Mouse (Mus musculus): ENCODE results near the gene Macf1.
"Not testable (repeated sequence)": the region's sequence is repeated elsewhere in the genome, so short reads cannot be mapped to it uniquely, and the experiment has no call there.

Macf1 gene

DNA sequence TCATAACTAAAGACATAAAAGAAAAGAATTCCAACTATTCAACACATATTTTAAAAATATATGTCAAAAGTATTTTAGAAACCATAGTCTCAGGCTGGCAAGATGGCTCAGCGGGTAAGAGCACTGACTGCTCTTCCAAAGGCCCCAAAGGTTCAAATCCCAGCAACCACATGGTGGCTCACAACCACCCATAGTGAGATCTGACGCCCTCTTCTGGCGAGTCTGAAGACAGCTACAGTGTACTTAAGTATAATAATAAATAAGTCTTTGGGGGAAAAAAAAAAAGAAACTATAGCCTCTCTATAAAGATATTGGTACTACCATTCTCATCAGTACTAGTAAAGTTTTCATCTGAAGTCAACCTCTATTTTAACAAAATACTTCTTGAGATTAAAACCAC lies 152.2 kb downstream of the Macf1 start:
- no peak for DNase-seq

DNA sequence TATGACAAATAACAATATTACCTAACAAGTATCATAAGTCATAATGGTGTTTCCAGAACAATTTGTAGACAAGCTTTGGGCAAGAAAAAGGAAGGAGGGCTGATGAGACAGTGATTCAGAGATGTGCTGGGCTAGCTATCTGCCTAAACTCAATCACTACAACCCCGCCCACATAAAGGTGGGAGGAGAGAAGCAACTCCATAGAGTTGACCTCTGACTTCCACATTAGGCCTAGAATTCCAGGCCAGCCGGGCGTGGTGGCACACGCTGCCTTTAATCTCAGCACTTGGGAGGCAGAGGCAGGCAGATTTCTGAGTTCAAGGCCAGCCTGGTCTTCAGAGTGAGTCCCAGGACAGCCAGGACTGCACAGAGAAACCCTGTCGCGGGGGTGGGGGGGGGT lies 153.2 kb downstream of the Macf1 start:
- DNase-seq = no peak

DNA sequence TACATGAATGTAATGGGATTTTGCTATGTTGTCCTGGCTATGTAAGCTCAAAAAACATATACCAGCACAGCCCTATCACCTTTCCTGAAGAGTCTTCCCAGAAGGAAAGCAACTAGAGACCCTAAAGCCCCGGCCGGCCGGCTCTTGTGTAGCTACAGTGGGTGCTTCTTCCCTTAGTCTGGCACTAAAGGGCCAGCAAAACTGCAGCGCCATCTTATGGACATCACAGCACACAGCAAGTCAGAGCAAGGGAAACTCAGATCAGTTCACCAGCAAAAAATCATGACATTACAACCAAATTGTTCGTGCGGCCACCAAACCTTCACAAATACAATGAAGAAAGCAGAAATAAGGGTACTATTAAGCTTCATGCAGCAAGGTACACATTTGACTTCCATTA lies 154.9 kb downstream of the Macf1 start:
- peak; percentile 47 for DNase-seq

DNA sequence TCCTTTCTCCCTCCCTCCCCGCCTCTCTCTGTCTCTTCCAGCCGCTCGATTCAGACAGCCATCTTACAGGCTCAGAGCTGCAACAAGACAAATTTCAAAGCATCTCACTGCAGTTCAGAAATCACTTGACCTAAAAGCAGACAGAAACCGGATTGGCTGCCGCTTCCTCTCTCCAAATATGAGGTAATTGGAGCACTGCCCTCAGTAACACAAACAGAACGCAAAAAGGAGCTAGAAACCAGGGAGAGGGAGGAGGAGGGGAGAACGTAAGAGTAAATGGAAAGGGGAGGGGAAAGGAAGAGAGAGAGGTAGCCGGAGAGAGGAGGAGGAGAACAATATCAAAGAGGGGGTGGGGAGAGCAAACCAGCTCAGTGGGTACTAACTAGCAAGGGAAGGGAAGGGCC lies 156.6 kb downstream of the Macf1 start:
- DNase-seq = peak; percentile 52

DNA sequence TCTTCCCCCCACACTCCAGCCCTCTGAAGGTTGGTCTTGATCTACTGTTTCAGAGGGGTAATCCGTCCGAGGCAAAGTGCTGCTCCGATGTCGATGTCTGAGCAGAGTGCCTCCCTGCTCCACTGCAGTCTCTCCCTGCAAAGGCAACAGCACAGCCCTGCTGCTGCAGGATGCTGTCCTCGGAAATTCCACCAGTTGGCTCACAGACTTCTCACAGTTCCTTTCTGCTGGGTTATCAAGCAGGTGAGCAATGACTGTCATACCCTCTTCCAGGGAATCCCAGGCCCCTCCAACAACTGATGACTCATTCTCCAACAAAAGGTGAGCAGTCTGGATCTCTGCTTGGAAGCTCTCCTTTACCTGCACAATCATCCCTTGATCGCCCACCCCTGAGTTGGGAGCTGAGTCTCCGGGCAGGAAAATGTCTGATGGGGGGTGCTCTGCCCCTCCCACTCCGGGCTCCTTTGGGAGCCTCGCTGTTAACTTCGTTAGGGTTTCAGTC lies 157.3 kb downstream of the Macf1 start:
- peak; percentile 33 for DNase-seq

DNA sequence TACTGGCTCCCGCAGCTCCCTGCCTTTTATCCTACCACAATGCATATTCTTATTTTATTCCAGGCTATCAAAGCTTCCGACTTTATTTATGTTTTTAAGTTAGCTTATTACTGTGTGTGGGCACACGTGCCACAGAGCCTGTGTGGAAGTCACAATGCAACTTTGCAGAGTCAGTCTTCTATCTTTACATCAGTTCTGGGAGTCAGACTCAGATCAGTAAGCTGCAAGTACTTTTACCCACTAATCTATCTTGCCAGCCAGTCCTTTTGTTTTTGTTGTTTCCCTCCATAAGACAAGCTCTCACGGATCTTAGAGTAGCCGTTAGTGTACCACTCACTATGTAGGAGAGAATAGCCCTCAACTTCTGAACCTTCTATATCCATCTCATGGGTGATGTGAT lies 159.4 kb downstream of the Macf1 start:
- no peak for DNase-seq

DNA sequence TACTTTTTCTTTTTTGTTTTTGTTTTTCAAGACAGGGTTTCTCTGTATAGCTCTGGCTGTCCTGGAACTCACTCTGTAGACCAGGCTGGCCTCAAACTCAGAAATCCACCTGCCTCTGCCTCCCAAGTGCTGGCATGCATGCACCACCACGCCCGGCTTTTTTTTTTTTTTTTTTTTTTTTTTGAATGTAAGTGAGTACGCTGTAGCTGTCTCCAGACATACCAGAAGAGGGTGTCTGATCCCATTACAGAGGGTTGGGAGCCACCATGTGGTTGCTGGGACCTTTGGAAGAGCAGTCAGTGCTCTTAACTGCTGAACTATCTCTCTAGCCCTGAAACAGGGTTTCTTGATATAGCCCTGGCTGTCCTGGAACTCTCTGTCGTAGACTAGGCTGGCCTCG lies 164.0 kb downstream of the Macf1 start:
- DNase-seq = not testable (repeated sequence)

DNA sequence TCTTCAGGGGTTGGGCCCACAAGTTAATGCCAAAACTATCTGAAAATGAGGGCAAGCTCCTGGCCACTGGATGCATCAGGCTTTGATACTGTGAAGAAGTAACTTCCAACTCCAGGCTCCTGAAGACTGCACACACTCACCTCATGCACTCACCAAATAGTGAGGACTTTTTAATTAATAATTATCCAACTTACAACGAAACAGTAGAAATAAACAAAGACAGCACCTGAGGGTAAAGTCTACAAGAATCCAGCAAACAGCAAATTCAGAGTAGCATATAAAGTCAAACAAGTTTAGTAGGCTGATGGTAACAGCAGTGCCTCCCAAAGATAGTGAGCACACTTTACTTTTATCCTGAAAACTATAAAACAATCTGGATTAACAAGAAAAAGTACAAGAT lies 168.5 kb downstream of the Macf1 start:
- DNase-seq = no peak

DNA sequence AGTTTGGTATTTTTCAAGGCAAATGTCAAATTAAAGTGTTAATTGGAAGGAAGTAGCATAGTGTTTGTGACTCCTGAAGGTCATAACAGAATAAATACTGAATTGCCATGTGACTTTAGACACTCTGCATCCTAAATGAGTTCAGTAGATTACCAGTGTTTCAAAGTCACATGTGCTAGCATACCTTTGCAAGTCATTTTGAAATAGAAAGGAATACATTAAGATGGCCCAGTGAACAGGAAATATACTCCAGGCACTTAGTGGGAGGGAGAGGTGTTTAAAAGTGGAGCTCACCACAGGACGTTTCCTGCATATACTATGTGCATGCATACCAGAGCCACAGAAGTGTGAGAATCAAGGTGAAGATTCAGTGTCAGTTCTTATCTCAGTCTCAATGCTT lies 174.0 kb downstream of the Macf1 start:
- no peak for DNase-seq

DNA sequence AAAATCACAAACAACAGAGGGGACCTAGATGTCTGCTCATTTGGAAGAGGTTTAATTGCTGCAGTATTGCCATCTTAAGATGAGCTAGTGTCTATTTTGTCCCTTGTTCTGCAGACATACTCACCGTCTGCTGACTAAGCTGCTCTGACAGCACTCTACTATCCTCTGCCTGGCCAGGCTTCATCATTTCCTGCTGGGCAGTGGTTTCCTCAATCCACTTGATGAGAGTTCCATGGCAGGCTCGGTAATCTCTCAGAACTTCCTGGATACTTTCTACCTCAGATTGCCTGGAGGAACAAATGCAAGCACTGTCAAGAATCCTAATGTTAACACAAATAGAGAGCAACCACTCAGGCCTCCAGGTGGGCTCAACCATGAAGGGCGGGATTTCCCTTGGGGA lies 195.1 kb downstream of the Macf1 start:
- no peak for DNase-seq

DNA sequence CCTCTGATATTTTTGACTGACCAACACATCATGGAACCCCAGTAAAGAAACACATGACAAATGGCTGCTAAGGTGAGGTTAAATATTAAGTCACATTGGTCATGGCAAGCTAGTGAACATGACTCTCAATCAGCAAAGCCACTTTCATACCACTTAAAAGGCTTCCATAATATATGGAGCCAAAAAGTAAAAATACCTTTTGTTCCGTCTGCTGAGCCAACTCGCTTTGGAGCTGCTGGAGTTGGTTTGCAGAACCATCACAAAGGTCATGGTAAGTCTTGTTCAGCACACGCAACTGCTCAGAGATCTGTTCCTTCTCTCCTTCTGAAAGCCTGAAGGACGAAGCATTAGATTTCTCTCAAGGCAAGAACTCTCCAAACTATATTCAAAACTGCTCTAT lies 204.2 kb downstream of the Macf1 start:
- no peak for DNase-seq

DNA sequence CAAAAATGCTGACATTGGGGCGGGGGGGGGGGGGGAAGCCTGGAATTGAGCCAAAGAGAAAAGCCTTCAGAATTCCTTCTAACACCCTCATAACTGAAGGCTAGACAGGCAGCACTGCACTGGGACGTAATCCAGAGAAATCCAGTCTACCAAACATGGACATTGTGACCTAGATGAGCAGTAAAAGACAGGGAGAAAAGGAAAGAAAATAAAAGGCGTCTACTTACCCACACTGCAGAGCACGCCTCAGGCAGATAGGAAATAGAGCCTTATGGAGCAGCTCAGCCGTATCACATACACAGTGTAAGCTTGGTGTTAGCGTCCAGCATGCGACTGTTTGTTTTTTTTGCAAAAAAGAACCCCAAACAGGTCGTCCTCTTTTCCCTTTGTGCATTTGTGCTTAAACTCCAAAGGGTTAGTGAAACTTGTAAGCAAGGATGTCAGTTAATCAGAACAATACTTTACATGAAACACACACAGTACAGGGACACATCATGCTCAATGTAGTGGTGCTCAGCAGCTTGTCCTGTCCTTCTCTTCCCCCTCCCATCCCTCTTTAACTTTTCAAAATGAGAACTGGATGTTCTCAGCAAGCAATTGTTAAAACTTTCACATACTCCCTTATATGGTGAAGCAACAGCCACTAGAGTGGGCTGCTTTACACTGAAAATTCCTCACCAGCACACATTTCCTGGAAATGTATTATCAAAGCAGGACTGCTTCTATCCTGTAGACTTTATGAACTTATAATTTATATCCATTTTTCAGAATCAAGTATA lies 205.3 kb downstream of the Macf1 start:
- DNase-seq = no peak

DNA sequence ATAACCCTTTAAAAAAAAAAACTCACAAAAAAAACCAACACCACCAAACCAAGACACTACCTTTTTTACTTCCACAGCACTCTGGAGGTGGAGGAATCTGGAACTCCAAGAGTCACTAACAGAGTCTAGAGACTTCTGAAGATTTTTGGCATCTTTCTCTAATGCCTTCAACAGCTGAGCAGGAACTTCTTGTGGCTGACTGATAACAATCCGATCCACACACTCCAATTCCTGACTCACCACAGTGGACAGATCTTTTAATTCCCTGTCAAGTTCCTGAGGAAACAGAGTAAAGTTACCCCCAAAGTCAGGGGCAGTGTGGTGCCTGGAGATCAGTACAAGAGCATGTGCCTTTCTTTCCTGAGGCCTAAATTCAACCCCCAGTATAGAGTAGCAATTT lies 218.4 kb downstream of the Macf1 start:
- DNase-seq = no peak

DNA sequence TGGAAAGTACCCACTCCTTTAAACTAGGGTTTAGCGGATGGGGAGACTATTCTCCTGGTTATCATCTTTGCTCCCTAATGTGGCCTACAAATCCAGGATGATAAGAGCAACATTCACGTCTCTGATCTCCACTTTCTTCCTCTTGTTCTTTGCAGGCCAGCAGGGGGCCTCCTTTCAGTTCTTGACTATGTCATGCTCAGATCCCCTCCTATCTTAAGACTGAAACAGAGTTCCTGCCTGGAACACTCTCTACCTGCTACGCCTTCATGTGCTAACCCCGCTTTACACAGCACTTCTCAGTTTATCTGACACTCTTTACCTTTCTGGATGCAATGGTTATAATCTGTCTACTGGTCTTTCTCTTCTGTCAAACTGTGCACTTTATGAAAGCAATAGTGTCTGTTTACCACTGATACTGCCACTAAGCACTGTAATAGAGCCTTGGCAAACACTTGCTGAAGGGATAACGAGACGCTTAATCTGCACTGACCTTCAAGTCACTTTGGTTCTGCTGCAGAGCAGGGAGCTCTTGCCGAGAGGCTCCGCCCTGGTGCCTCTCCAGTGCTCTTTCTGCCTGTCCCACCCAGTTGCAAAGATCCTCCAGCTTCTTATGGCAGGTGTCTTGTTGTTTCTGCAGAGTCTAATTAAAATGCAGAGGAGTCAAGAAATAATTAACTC lies 223.4 kb downstream of the Macf1 start:
- DNase-seq = no peak

DNA sequence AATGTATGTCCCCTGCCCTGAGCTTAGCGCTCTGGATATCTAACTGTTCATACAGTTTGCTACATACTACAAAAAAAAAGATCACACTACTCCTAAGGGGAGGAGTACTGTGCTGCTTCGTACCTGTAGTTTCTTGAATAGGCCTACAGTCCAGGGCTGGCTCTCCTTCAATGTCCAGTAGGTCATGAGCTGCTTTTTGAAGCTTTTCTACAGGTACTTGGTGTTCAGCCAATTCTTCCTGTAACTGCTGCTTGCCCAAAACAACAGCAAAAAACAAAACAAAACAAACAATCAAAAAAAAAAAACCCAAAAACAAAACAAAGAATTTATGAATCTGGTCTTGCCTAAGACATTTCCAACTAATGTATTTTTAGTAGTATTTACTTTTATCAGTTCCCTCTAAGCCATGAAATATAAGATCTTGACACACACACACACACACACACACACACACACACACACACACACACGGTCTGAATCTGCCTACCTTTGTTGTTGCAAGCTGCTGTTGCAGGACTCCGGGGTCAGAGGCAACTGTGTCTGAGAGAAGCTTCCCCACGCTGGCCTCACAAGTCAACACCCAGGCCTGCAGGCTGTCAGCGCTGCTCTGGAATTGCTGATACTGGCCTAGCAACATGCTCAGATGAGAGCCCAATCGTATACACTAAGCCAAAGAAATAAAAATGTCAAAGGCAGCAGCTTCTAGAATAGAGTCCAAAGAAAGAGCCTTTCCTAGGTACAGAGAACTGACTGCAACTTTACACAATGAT lies 229.1 kb downstream of the Macf1 start:
- DNase-seq = no peak

DNA sequence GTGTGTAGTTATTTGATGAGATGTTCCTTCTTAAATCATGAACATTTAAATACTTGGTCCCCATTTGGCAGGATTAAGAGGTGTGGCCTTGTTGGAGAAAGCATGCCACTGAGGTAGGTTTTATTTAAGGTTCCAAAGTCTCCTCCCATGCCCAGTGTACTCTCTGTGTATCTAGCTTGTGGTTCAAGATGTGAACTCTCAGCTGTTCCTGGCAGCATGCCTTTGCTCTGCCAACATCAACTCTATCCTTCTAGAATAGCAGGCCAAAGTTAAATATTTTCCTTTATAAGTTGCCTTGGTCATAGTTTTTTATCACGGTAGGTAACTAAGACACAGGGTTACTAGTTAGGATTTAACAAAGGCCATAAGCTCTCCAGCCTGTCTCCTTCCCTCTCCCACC lies 230.4 kb downstream of the Macf1 start:
- DNase-seq = no peak

DNA sequence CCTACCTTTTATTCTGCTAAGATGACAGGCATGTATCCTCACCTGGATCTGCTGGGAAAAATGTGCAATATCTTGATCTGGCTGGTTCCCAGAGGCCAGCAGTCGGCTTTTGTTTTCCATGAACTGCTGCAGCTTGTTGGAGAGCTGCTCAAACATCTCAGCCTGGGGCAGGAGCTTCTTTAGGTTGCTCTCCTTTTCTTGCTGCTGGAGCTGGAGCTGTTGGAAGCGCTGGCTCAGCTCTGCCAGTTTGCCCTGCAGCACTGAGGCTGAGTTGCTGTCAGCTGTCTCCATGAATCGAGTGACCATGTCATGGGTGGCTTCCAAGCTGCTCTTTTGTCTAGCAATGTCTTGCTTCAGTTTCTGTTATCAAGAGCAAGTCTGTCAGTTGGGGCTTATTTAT lies 232.2 kb downstream of the Macf1 start:
- DNase-seq = no peak

DNA sequence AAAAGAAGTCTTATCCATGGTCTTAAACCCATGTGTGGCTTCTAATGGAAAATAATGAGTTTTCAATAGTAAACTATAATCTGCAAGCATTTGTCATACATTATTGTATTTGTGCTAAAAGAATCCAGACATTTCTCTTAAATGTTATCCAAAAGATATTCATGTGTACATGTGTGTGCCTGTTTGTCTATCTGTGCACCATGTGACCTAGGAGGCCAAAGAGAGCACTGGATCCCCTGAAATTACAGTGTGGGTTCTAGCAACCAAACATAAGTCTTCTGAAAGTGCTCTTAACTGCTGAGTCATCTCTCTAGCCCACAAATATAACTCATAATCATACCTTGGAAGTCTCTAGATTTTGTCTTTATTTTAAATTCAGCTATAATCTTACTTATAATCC lies 234.9 kb downstream of the Macf1 start:
- no peak for DNase-seq

DNA sequence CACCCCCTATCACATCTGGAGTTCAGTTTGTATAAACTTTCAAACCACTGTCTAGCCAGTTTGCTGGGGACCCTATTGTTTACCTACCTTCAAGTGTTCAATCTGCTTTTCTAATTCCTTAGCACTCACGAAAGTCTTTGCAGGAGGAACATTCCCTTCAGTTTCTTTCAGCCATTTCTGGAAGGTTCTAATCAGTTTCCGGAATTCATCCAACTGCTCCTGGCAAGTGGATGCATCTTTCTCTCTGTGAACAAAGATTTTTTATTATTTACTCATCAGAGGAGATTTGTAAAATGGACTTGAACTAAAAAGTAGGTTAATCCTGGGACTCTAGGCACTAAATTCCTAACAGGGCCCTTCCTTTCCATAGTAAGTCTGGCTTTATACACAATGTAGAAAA lies 236.1 kb downstream of the Macf1 start:
- DNase-seq = no peak

DNA sequence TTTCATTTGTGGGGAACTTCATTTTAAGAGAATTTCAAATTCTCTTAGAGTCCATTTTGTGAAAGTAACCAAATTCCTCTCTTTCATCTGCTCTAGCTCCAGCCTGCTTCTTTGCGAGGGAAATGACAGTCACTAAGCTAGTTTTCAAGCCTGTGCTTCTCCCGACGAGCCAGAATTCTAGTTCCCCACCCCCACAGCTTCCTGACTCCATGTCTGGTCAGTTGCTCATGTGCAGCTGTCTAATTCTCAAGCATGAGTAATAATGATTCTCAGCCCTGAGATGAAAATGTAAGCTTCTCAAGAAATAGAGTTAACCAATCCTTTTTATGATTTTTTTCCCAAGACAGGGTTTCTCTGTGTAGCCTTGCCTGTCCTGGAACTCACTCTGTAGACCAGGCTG lies 236.9 kb downstream of the Macf1 start:
- no peak for DNase-seq

DNA sequence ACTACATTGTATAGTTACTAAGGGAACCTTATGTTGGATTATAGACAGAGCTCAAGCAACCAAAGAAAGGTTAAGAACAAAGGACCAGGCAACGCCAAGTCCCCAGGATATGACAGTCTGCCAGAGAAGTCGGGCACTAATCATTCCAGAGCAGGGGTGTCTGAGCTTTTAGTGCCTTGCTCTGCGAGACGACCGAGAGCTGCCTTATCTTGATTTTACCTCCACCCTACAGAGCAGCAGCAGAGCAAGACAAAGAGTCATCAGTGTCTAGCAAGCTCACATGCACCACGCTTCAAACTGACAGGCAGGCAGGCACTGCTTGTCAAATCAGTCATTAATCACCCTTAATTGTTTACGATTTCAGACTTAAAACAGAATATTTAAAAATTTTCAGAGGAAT lies 237.4 kb downstream of the Macf1 start:
- no peak for DNase-seq

DNA sequence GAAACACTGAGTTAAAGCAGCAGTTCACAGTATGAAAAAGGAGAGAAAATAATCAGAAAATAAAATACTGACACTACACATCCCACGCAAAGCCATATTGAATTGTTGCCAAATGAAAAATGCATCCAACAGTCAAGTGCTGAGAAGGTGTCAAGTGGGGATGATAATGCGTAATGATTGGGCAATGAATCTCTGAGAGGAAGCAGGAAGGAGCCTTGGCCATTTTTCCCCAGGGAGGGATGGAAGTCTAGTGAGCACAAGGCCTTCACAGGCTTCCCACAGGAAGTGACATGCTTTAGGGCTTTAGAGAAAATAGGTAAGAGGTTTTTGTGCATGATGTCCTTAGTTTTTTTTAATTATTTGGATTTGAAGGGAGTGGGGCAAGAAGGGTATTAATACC lies 237.9 kb downstream of the Macf1 start:
- not testable (repeated sequence) for DNase-seq

DNA sequence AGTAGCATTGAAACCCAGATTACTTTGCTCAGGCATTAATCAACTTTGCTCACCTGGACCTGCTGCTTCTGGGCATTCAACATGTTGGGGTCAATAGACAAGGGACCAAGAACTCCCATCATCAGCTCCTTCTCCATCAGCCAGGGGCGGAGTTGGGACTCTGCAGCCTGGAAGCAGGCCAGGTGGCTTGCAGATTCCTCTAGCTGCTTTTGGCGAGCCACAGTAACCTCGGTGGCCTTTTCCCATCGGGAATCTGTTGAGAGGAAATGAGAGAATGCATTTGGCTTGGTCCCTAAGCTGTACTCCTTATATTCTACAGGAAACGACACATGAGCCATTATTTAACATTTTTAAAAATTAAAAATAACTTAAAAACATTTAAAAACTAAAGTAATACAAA lies 245.7 kb downstream of the Macf1 start:
- peak; percentile 39 for DNase-seq

DNA sequence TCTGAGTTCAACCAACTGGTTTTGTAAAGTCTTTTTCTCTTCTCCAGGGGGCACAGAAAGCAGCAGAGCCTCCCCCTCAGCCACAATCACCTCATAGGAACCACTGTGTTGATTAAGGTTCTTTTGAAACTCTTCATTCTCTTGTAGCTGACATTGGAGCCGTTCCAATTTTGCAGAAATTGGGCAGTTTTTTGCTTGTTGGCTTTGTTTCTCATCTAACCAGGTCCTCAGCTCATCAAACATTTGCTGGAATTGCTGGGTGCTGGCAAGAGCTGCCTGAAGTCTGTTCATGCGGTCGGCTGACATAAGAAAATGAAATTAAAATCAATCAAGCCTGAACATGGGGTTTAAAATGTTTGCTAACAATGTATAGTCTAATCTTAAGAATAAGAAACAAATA lies 251.0 kb downstream of the Macf1 start:
- no peak for DNase-seq

Measured in cerebellum, adult 11 months (tissue).